Mouse (Mus musculus) neural tube, embryonic 11.5 days (tissue): ENCODE measurements around the gene Lgmn. TPM values are rescaled to one million over a fixed set of nuclear protein-coding genes. Genes with fewer than 3 reads are reported as not detected.

Experiments used
- ATAC-seq: fragments of 200-750 bp; cut with Nextera tagmentation; 2 replicates; pipeline ENCODE4 v1.8.0; 2017; ENCODE audit warnings: moderate number of reproducible peaks, mild to moderate bottlenecking, moderate TSS enrichment, moderate library complexity; ENCODE audit not compliant: insufficient read depth, low FRiP score, low TSS enrichment
- DNase-seq: peaks from one replicate; pipeline ENCODE4 v3.0.0-alpha.2; 2015; ENCODE audit warnings: low spot score
- H3K27ac ChIP-seq: fragments of 300-500 bp; sonication (generic); 2 replicates; pipeline ENCODE4 v1.5.1; 2014; ENCODE audit warnings: low read depth, mild to moderate bottlenecking, low read length
- H3K27me3 ChIP-seq: fragments of 300-500 bp; sonication (generic); 2 replicates; pipeline ENCODE4 v1.6.1; 2014; ENCODE audit warnings: mild to moderate bottlenecking, low read length, mixed read lengths; ENCODE audit not compliant: control insufficient read depth, insufficient read depth
- H3K36me3 ChIP-seq: fragments of 300-500 bp; sonication (generic); 2 replicates; pipeline ENCODE4 v1.6.1; 2014; ENCODE audit warnings: mild to moderate bottlenecking, low read length, moderate library complexity, mixed read lengths; ENCODE audit not compliant: control insufficient read depth, insufficient read depth
- H3K4me1 ChIP-seq: fragments of 300-500 bp; sonication (generic); 2 replicates; pipeline ENCODE4 v1.6.1; 2014; ENCODE audit warnings: low read length, mixed read lengths; ENCODE audit not compliant: control insufficient read depth, insufficient read depth
- H3K4me2 ChIP-seq: fragments of 300-500 bp; sonication (generic); 2 replicates; pipeline ENCODE4 v1.6.1; 2014; ENCODE audit warnings: low read depth, mild to moderate bottlenecking, moderate library complexity
- H3K4me3 ChIP-seq: fragments of 300-500 bp; sonication (generic); 2 replicates; pipeline ENCODE4 v1.5.1; 2014; ENCODE audit warnings: low read depth, low read length
- H3K9ac ChIP-seq: fragments of 300-500 bp; sonication (generic); 2 replicates; pipeline ENCODE4 v1.6.1; 2014; ENCODE audit warnings: mild to moderate bottlenecking, low read length
- H3K9me3 ChIP-seq: fragments of 300-500 bp; sonication (generic); 2 replicates; pipeline ENCODE4 v1.6.1; 2016; ENCODE audit warnings: low read length; ENCODE audit not compliant: control insufficient read depth
- WGBS: fragments of 180-500 bp; shearing (Covaris S2); extraction: QIAGEN DNeasy Blood & Tissue Kit; methylation state at CpG from one replicate; pipeline ENCODE4 v1.1.7; 2014; 5-methylcytosine and 5-hydroxymethylcytosine counted together
- polyA plus RNA-seq: library from polyadenylated mRNA; unstranded; fragments of >200 nt; fragmentation: Nextera tagmentation; extraction: Ambion mirVana; gene quantifications from 2 replicates; pipeline ENCODE4 v1.2.1, GENCODE M21; 2014

The Lgmn gene
- polyA plus RNA-seq, 1 experiment from 2014 or later, result 56.8 TPM

DNA sequence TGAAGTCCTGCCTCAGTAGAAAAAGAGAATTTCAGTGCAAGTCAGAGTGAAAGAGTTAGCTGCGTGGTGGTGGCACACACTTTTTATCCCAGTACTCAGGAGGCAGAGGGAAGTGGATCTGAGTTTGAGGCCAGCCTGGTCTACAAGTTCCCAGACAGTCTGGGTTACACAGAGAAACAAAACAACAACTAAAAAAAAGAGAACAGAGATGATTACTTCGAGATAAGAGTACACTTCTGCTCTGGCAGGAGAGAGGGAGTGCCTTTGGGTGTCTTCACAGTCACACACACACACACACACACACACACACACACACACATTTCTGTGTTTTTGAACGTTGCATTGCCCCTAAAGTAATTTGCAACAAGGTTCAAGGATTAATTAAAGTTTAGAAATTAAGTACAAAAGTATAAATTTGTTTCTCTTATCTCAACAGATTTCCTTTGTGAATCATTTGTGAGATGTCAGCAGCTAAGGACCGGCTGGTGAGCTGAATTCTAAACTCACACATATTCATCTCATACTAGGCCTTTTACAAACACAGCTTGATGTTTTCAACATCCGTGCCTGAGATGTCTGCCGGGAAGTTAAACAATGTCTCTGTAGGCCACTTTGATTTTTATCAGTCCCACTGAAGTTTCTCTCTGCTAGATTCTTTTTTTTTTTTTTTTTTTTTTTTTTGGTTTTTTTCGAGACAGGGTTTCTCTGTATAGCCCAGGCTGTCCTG lies 17.0 kb upstream of the Lgmn start:
- H3K36me3 ChIP-seq, result no peaks in the 10 kb centered on the region
- 84% methylated on average over 7 of the region's 7 CpGs for WGBS
- DNase-seq, result no peak

DNA sequence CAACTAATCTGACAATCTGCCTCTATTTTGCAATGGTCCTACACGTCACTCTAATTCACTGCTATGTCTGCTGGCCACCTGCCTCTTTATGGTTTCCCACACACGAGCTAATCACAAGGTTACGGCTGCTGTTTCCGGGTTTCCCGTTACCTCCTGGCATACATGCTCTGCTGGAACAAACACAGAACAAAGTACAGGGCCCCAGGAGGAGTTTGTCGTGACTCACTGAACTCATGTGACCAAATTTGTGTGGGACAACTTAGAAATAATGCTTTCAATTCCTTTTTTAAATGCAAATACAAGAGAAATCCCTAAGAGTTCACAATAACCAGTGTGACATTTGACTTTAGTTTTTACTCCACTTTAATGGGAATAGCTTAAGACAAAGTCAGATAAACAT lies 14.0 kb upstream of the Lgmn start:
- WGBS, result 54% methylated on average over 6 of the region's 6 CpGs

More for the DNA sequence above, 17.0 kb upstream of the Lgmn start:
- Histone ChIP-seq H3K4me2 (no peak overlapping the region), H3K27ac (no peak overlapping the region), H3K4me1 (no peaks in the 10 kb centered on the region), H3K9ac (no peak overlapping the region), H3K4me3 (no peak overlapping the region), H3K27me3 (no peaks in the 10 kb centered on the region), H3K9me3 (no peaks in the 10 kb centered on the region)
- no peak for ATAC-seq

DNA sequence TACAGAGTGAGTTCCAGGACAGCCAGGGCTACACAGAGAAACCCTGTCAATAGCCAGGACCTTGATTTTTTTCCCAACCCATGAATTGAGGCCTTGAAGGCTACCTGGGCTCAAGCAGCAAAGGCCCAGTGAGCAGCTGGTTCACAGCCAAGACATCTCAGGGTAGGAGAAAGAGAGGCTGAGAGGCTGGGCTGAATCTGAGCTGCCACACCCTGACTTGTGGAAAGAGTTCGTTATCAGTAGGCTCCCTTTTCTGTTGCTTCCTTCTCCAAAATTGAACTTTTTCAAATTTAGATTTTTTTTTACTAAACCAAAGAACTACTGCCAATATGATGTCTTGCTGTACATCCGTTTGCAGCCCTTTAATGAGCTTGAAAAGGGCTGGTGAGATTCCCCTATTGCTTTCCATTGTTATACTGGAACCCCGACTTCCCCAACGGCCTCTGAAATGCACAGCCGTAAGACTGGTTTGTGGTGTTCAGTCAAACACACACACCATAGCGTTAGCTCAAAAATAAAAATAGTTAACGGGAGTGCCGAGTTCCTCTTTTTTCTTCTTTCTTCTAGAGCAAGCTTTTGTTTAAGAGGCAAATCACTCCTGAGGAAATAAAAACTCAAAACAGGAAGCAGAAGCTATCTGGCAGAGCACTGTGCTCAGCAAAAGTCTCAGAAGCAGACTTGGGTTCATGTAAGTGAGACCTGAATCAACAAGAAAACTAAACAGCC lies 11.7 kb upstream of the Lgmn start:
- Histone ChIP-seq H3K4me3 (no peak overlapping the region), H3K4me1 (no peaks in the 10 kb centered on the region), H3K27ac (no peak overlapping the region), H3K9me3 (no peaks in the 10 kb centered on the region), H3K27me3 (no peaks in the 10 kb centered on the region), H3K36me3 (no peaks in the 10 kb centered on the region), H3K4me2 (no peak overlapping the region), H3K9ac (no peak overlapping the region)
- no peak for ATAC-seq
- 85% methylated on average over 8 of the region's 8 CpGs for WGBS
- DNase-seq, result no peak

More for the DNA sequence above, 14.0 kb upstream of the Lgmn start:
- Histone ChIP-seq H3K27me3 (no peaks in the 10 kb centered on the region), H3K27ac (no peak overlapping the region), H3K36me3 (no peaks in the 10 kb centered on the region), H3K9ac (no peak overlapping the region), H3K4me1 (no peaks in the 10 kb centered on the region), H3K4me3 (no peak overlapping the region), H3K9me3 (no peaks in the 10 kb centered on the region), H3K4me2 (no peak overlapping the region)
- DNase-seq, result no peak
- no peak for ATAC-seq

DNA sequence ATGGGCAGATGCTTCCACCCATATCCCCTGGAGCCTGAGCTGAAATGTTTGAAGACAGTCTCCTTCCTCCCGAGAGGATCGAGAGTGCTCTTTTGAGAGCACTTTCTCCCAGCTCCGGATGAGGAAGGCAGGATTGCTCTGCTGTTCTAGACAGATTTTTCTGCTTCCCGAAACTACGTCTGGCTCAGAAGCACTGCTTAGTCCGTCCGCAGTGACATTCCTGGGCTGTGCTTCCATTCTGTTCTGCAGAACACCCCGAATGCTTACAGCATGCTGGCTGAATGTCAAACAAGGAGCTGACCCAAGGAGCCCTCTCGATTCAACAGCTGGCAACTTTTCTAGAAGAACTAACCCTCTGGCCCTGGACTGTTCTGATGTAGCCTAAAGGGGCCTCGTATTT lies 10.8 kb upstream of the Lgmn start:
- no peak for ATAC-seq
- 75% methylated on average over 10 of the region's 10 CpGs for WGBS

DNA sequence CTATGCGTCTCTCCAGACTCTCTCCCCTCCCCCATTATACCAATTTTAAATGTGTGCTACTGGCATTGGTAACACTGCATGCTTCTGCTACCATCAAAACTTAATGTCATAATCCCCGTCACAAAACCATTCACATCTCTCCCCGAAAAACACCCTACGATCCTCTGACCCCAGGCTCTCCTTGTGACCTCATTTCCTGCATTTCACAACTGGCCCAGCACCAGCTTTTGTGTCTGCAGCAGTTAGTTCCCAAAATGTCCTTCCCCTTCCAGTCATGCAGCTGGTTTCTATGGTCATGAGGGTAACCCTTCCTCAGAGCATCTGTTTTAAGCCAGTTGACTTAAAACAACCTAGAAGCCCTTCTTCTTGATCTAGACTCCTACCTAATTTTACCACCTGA lies 5.8 kb upstream of the Lgmn start:
- 79% methylated on average over 4 of the region's 4 CpGs for WGBS
- Histone ChIP-seq H3K9ac (no peak overlapping the region), H3K9me3 (no peaks in the 10 kb centered on the region), H3K36me3 (no peaks in the 10 kb centered on the region), H3K4me3 (no peak overlapping the region), H3K4me1 (no peaks in the 10 kb centered on the region), H3K4me2 (no peak overlapping the region), H3K27ac (no peak overlapping the region), H3K27me3 (no peaks in the 10 kb centered on the region)
- DNase-seq (no peak), ATAC-seq (no peak)

More for the DNA sequence above, 10.8 kb upstream of the Lgmn start:
- H3K36me3 ChIP-seq, result no peaks in the 10 kb centered on the region
- no peaks in the 10 kb centered on the region for H3K4me1 ChIP-seq
- H3K9ac ChIP-seq, result no peak overlapping the region
- H3K27ac ChIP-seq, result no peak overlapping the region
- H3K27me3 ChIP-seq, result no peaks in the 10 kb centered on the region
- no peak overlapping the region for H3K4me2 ChIP-seq
- DNase-seq, result no peak
- no peaks in the 10 kb centered on the region for H3K9me3 ChIP-seq
- H3K4me3 ChIP-seq, result no peak overlapping the region

DNA sequence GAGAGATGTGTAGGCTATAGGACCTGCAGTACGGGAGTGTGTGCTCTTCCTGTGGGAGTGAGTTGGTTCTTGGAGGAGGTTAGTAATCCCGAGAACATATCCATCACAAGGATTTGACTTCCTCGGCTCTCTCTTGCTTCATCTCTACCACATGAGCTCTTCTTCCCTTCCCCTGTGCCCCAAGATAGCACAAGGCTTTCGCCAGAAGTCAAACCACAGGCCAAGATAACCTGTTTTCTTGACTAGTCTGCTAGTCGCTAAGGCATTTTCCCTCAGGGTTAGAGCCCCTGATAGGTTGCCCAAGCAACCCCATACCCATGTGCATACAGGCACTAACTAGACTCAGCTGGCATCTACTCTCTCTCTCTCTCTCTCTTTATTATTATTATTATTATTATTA lies 4.1 kb upstream of the Lgmn start:
- no peak overlapping the region for H3K27ac ChIP-seq
- no peaks in the 10 kb centered on the region for H3K9me3 ChIP-seq
- ATAC-seq, result no peak
- no peak for DNase-seq
- no peaks in the 10 kb centered on the region for H3K36me3 ChIP-seq
- H3K4me2 ChIP-seq, result no peak overlapping the region
- no peaks in the 10 kb centered on the region for H3K27me3 ChIP-seq
- 85% methylated on average over 5 of the region's 5 CpGs for WGBS
- H3K9ac ChIP-seq, result no peak overlapping the region
- H3K4me3 ChIP-seq, result no peak overlapping the region
- 0 out of 2 replicates have a peak, but pooled peaks cover 2% of the 10 kb centered on the region for H3K4me1 ChIP-seq

DNA sequence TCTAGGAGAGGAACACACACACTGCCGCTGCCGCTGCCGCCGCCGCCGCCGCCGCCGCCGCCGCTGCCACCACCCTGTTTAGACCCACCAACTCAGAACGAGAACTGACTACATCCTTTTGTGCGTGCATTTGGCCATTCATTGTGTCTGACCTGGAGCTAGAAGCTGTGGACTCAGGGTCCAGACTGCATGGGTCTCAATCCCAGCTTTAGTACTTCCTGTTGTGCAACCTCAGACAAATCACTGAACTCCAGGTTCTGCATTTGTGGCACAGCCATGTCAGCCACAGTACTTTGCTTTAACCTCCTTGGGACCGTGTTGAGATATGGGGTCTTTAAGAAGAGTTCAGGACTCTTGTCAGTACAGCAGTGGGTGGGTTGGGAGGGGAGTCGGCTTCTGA lies 3.0 kb upstream of the Lgmn start:
- no peak overlapping the region for H3K4me2 ChIP-seq
- ATAC-seq, result no peak
- H3K4me1 ChIP-seq, result 0 out of 2 replicates have a peak, but pooled peaks cover 4% of the 10 kb centered on the region
- H3K36me3 ChIP-seq, result no peaks in the 10 kb centered on the region
- H3K27ac ChIP-seq, result no peak overlapping the region
- no peak for DNase-seq
- 88% methylated on average over 15 of the region's 15 CpGs for WGBS
- H3K9me3 ChIP-seq, result no peaks in the 10 kb centered on the region
- no peaks in the 10 kb centered on the region for H3K27me3 ChIP-seq
- no peak overlapping the region for H3K9ac ChIP-seq
- H3K4me3 ChIP-seq, result no peak overlapping the region

DNA sequence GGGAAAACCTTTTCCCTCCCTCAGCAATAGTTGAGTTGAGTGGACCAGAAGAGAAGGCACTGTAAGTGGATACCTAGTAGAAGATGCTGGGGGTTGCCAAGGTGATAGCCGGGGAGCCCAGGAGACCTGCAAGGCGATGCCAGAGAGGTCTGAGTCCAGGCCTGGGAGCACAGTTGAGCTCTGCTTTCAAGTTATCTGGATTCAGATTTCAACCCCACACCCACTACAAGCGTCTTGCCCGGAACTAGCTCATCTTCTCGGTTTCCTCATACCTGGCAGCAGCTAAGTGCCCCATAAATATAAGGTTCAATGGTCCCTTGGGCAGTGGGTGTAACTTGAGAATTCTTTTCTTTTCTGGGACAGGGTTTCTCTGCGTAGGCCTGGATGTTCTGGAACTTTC lies 1.5 kb upstream of the Lgmn start:
- Histone ChIP-seq H3K9me3 (no peaks in the 10 kb centered on the region), H3K27me3 (no peaks in the 10 kb centered on the region), H3K27ac (no peak overlapping the region), H3K9ac (no peak overlapping the region), H3K4me3 (no peak overlapping the region), H3K4me1 (0 out of 2 replicates have a peak, but pooled peaks cover 4% of the 10 kb centered on the region), H3K36me3 (no peaks in the 10 kb centered on the region), H3K4me2 (no peak overlapping the region)
- no peak for DNase-seq
- no peak for ATAC-seq
- WGBS, result 83% methylated on average over 6 of the region's 6 CpGs

DNA sequence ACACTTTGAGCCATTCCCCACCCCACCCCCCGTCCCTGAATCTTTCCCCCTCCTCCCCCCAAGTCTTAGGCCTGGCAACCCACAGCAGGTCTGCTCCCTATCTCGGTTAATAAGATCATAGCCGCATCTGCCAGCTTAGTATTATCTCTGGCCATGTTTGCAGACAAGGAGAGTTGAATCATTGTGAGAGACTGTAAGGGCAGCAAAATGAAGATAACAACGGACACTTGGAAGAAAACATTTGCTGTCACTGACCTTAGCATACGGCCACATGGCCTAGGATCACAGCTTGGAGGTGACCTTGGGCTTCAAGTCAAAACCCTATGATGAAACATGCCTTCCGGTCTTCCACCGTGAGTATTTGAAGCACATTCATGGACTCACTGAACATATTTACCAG lies 938 bp upstream of the Lgmn start:
- Histone ChIP-seq H3K27me3 (no peaks in the 10 kb centered on the region), H3K4me3 (no peak overlapping the region), H3K4me1 (0 out of 2 replicates have a peak, but pooled peaks cover 4% of the 10 kb centered on the region), H3K27ac (no peak overlapping the region), H3K36me3 (no peaks in the 10 kb centered on the region), H3K9ac (no peak overlapping the region), H3K9me3 (no peaks in the 10 kb centered on the region), H3K4me2 (no peak overlapping the region)
- no peak for DNase-seq
- ATAC-seq, result no peak
- WGBS, result 81% methylated on average over 7 of the region's 7 CpGs
